Mouse (Mus musculus) forebrain, embryonic 14.5 days (tissue): Measurements from ENCODE around the gene Slc25a11. TPM values are rescaled to one million over a fixed set of nuclear protein-coding genes. Genes with fewer than 3 reads are reported as not detected.

ENCODE experiments used
- ATAC-seq: fragments of 200-750 bp; cut with Nextera tagmentation; 2 replicates; pipeline ENCODE4 v1.8.0; 2017; ENCODE audit warnings: mild to moderate bottlenecking, moderate library complexity
- DNase-seq: peaks from one replicate; pipeline ENCODE4 v3.0.0-alpha.2; 2015; ENCODE audit warnings: low spot score
- H3K27ac ChIP-seq: fragments of 300-500 bp; sonication (generic); 2 replicates; pipeline ENCODE4 v1.5.1; 2014; ENCODE audit warnings: low read depth, mild to moderate bottlenecking, control low read depth, low read length, moderate library complexity
- H3K27me3 ChIP-seq: fragments of 300-500 bp; sonication (generic); replicated peaks from 2 replicates; pipeline ENCODE4 v1.6.1; 2014; ENCODE audit warnings: low read length, control low read depth, mixed read lengths; ENCODE audit not compliant: control insufficient read depth, insufficient read depth
- H3K36me3 ChIP-seq: fragments of 300-500 bp; sonication (generic); 2 replicates; pipeline ENCODE4 v1.6.1; 2014; ENCODE audit warnings: low read length, control low read depth; ENCODE audit not compliant: control insufficient read depth, insufficient read depth
- H3K4me1 ChIP-seq: fragments of 300-500 bp; sonication (generic); 2 replicates; pipeline ENCODE4 v1.6.1; 2014; ENCODE audit warnings: antibody characterized with exemption, low read length, control low read depth; ENCODE audit not compliant: control insufficient read depth, insufficient read depth
- H3K4me2 ChIP-seq: fragments of 300-500 bp; sonication (generic); 2 replicates; pipeline ENCODE4 v1.6.1; 2014; ENCODE audit warnings: mild to moderate bottlenecking, control low read depth, low read length
- H3K4me3 ChIP-seq: fragments of 300-500 bp; sonication (generic); 2 replicates; pipeline ENCODE4 v1.5.1; 2014; ENCODE audit warnings: low read depth, low read length, control low read depth
- H3K9ac ChIP-seq: fragments of 300-500 bp; sonication (generic); 2 replicates; pipeline ENCODE4 v1.6.1; 2014; ENCODE audit warnings: mild to moderate bottlenecking, low read length, control low read depth, moderate library complexity
- H3K9me3 ChIP-seq: fragments of 300-500 bp; sonication (generic); replicated peaks from 2 replicates; pipeline ENCODE4 v1.6.1; 2016; ENCODE audit warnings: low read length, control low read depth, mixed read lengths; ENCODE audit not compliant: control insufficient read depth
- WGBS: fragments of 180-500 bp; shearing (Covaris S2); extraction: QIAGEN DNeasy Blood & Tissue Kit; methylation state at CpG from one replicate; pipeline ENCODE4 v1.1.7; 2014; 5-methylcytosine and 5-hydroxymethylcytosine counted together
- polyA plus RNA-seq: library from polyadenylated mRNA; unstranded; fragments of >200 nt; fragmentation: Nextera tagmentation; extraction: Ambion mirVana; gene quantifications from 2 replicates; pipeline ENCODE4 v1.2.1, GENCODE M21; 2014

The Slc25a11 gene
- polyA plus RNA-seq, 1 experiment from 2014 or later, result 190 TPM

DNA sequence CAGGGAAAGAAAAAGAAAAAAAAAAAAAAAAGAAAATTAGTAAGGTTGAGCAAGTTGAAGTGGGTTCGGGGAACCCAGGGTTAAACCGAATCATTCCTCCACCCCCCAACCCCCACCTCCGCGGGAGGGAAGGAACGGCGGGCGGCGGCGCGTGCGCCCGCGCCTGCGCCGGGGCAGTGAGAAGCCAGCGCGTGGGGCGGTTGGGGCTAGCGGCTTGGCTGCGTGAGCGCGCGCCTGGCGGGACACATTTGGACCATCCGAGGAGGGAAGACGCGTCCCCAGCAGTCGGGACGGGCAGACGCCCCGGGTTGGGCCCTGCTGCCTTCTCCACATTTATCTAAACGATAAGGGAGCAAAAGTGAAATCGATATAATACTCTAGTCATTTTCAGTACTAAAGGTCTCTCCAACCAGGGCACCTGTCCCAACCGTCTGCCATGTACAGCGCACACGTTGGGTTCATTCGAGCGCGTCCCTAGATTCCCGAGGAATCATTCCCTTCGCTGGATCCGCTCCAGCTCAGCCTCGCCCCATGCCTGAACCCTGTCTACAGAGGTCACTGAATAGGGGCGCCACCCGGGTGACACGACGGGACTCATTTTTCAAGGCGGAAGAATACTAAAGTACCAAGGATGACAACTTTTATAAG is 7.8 kb upstream of the Slc25a11 start:
- Histone ChIP-seq H3K4me2 (peak overlapping the region; percentile 91), H3K27ac (peak overlapping the region; percentile 95), H3K36me3 (peaks cover 28% of the 10 kb centered on the region), H3K27me3 (no peaks in the 10 kb centered on the region), H3K9me3 (no peaks in the 10 kb centered on the region), H3K4me3 (peak overlapping the region; percentile 100), H3K9ac (peak overlapping the region; percentile 97), H3K4me1 (peaks cover 21% of the 10 kb centered on the region)
- under 1% methylated on average over 48 of the region's 48 CpGs for WGBS
- ATAC-seq (peak; percentile 64), DNase-seq (peak; percentile 89)

DNA sequence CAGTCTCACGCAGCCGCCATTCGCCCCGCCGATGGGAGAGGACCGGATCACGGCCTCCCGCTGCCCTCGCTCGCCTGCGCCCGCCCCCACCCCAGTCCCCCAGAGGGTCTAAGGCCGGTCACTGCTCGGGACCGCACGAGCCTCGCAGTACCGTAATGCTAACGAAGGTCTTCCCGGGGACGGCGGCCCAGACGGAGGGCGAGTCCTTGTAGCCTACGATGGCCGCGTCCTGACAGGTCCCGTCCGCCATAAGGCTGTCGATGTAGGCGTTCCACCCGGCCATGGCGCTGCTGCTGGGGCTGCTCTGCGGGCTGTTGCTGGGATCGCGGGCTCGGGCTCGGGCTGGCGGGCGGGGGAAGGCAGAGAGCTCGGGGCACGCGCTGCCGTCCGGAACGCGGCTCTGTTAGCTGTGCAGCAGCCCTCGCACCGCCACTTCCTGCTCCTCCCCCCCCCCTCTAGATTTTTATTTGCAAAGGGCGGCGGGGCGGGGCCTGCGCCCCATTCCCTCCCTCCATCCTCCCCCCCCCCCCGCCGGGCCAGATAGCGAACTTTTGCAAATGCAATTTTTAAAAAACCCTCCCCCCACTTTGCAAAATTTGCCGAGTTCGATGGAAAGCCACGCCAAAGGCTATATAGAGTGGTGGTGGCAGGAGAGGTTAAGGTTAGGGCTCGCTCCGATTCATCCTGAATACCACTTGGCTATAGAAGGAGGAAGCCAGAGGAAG is 7.1 kb upstream of the Slc25a11 start, which contains the start of gene Pfn1:
TSS of gene Pfn1 (minus strand) at position 447 of the 725 bp plus-strand sequence.
- peak within 1 kb of the TSS; percentile 91 for H3K4me2 ChIP-seq
- H3K36me3 ChIP-seq, result peaks cover 35% of the 10 kb centered on the region
- ATAC-seq, result peak; percentile 69
- WGBS, result under 1% methylated on average over 43 of the region's 61 CpGs
- H3K27ac ChIP-seq, result peak within 1 kb of the TSS; percentile 95
- H3K4me1 ChIP-seq, result peaks cover 21% of the 10 kb centered on the region
- H3K4me3 ChIP-seq, result peak within 1 kb of the TSS; percentile 100
- H3K9me3 ChIP-seq, result no peaks in the 10 kb centered on the region
- no peaks in the 10 kb centered on the region for H3K27me3 ChIP-seq
- H3K9ac ChIP-seq, result peak within 1 kb of the TSS; percentile 97
- peak; percentile 89 for DNase-seq

DNA sequence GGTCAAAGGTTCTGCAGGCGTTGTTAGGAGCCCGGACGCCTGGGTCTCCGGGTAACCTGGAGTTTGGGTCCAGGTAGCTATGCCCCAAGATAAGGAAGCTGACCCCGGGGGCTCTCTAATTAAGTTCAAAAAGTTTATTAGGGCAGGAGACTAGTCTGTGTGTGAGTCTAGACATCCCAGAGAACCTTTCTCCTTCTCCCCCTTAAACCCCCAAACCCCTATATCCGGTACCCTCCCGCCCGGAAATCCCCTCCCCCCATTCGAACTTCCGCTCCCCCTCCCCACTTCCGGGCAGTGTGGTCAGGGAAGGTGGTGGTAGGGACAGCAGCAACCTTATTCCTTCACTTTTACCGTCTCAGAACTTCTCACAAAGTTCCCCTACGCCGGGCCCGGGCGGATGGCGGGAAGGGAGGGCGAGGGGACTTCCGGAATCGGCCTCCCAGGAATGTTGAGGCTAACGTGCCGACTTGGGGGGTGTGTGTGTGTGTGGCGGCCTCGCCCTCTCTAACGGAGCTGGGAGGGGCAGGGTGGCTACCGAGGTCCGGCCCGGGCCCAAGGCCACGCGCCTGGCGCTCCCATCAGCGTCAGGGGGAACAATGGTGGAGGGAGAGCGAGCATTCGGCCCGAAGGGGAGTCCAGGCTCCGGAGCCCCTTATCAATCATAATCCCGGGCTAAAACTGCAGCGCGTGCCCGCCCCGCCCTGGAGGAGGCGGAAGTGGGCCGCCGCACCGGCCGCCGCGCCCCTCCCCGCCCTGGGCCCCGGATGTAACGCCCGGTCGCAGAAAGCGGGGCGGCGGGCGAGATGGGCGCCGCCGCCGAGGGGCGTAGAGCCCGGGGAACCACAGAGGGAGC is 6.3 kb upstream of the Slc25a11 start:
- Histone ChIP-seq H3K27me3 (no peaks in the 10 kb centered on the region), H3K4me2 (peak overlapping the region; percentile 91), H3K36me3 (peaks cover 43% of the 10 kb centered on the region), H3K27ac (peak overlapping the region; percentile 95), H3K9ac (peak overlapping the region; percentile 97), H3K4me3 (peak overlapping the region; percentile 100), H3K4me1 (peaks cover 26% of the 10 kb centered on the region), H3K9me3 (no peaks in the 10 kb centered on the region)
- 1% methylated on average over 58 of the region's 63 CpGs for whole genome bisulfite sequencing
- ATAC-seq, result peak; percentile 70
- DNase-seq, result peak; percentile 70

DNA sequence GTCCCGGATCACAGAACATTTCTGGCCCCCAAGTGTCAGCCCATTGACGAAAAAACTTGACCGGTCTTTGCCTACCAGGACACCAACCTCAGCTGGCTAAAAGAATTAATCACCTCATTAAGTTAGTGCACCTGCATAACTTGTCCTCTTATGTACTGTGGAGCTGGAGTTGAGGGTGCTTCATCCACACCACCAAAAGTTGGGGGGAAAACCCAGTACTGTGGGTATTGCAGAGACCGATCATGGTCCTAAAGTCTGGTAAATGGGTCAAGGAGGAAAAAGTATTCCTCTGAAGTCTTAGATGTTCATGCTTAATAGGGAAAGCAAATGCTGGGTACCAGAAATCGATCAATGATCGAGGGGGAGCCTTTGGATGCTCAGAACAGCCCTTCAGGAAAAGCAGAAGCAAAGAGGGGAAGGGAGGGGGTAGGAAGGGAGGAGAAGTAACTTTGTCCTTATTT is 5.6 kb upstream of the Slc25a11 start:
- Histone ChIP-seq H3K4me3 (peak overlapping the region; percentile 100), H3K36me3 (peaks cover 47% of the 10 kb centered on the region), H3K27ac (peak overlapping the region; percentile 95), H3K4me1 (peaks cover 32% of the 10 kb centered on the region), H3K27me3 (no peaks in the 10 kb centered on the region), H3K4me2 (peak overlapping the region; percentile 91), H3K9ac (peak overlapping the region; percentile 97), H3K9me3 (no peaks in the 10 kb centered on the region)
- ATAC-seq (no peak), DNase-seq (no peak)
- 60% methylated on average over 6 of the region's 6 CpGs for WGBS

DNA sequence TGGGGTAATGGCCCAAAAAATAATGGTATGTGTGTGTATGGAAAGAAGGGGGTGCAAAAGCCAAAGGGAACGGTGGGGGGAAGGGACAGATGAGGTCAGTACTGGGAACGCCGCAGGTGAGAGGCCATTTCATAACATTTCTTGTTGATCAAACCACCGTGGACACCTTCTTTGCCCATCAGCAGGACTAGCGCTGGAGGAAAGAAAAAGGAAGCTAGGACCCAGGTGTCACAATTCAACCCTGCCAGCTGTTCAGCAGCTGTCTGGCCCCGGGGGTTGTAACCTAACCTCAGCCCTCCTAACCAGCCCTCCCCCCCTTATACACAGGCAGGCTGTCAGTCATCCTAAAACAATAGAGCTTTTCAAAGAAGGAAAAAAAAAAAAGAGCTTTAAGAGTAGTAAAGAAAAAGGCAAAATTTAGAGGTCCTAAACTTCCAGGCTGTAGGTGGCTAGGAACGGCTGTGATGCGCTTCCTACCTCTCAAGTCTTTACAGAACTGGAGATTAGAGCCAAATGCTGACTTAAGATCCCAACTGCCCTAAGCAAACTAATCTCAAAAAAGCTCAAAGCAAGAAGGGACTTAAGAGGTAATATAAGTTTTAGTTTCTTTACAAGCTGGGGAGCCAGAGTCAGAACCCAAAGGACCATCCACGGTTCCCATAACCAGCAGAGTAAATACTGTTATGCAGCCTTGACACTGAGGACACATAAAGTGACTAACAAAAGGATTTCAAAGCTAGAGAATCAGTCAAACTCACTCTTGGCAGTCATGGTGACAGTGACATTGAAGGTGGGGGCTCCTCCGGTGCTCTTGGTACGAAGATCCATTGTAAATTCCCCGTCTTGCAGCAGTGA is 5.0 kb upstream of the Slc25a11 start:
- 78% methylated on average over 12 of the region's 12 CpGs for WGBS
- Histone ChIP-seq H3K4me3 (peak overlapping the region; percentile 100), H3K4me2 (peak overlapping the region; percentile 91), H3K27me3 (no peaks in the 10 kb centered on the region), H3K9ac (peak overlapping the region; percentile 37), H3K36me3 (peaks cover 47% of the 10 kb centered on the region), H3K9me3 (no peaks in the 10 kb centered on the region), H3K4me1 (peaks cover 34% of the 10 kb centered on the region), H3K27ac (no peak overlapping the region)
- ATAC-seq (no peak), DNase-seq (no peak)

DNA sequence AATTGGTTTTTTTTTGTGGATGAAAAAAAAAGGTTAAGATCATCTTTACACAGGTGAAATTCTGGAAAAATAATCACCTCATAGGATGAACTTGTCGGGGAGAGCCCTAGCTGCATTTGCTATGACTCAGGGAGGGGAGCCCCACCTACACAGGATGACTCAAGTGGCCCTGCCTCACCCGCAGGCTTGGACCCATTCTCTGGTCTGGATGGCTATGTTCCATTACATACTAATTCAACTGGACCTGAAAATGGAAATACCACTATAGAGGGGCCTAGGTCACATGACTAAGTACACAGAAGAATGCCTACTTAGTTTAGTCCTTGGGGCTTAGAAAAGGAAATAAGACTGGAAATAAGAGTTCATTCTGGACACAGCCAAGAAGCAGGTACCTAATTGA is 4.1 kb upstream of the Slc25a11 start:
- Histone ChIP-seq H3K27ac (no peak overlapping the region), H3K4me2 (no peak overlapping the region), H3K9ac (no peak overlapping the region), H3K4me1 (peaks cover 32% of the 10 kb centered on the region), H3K4me3 (no peak overlapping the region), H3K27me3 (no peaks in the 10 kb centered on the region), H3K36me3 (peaks cover 47% of the 10 kb centered on the region), H3K9me3 (no peaks in the 10 kb centered on the region)
- DNase-seq (no peak), ATAC-seq (no peak)
- WGBS, result 70% methylated on average over 2 of the region's 2 CpGs

DNA sequence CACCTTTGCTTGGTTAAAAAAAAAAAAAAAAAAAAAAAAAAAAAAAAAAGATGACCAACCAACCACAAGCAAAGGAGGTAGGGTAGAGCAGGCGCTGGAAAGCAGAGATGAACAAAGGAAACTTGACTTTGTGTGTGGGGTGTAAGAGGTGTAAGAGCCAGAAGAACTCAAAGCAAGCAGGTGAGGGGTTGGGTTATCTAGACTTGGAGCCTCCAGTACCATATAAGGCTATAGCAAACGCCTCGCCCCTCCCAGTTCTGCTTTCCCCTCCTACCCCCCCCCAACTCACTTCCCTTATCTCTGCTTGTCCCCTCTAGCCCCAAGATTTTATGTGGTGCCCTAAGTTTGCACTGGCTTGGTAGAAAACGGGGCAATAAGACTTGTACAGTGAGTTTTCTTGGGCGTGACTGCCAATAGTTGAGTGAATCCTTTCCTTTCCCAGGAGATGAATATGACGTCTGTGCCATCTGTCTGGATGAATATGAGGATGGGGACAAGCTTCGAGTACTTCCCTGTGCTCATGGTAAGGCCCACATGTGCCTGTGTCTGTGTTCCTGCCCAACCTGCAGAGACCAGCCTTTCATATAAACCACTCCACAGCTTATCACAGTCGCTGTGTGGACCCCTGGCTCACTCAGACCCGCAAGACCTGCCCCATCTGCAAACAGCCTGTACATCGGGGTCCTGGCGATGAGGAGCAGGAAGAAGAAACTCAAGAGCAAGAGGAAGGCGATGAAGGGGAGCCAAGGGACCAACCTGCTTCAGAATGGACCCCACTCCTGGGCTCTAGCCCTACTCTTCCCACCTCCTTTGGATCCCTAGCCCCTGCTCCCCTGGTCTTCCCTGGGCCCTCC is 3.3 kb upstream of the Slc25a11 start:
- no peak for ATAC-seq
- Histone ChIP-seq H3K4me3 (no peak overlapping the region), H3K36me3 (peaks cover 48% of the 10 kb centered on the region), H3K27ac (no peak overlapping the region), H3K9me3 (no peaks in the 10 kb centered on the region), H3K9ac (no peak overlapping the region), H3K4me1 (peaks cover 32% of the 10 kb centered on the region), H3K27me3 (no peaks in the 10 kb centered on the region), H3K4me2 (no peak overlapping the region)
- no peak for DNase-seq
- WGBS, result 84% methylated on average over 12 of the region's 12 CpGs
